Mouse (Mus musculus): ENCODE measurements around the gene Limch1. TPM values are rescaled to one million over a fixed set of nuclear protein-coding genes. Genes with fewer than 3 reads are reported as not detected.
A peak's percentile ranks its signal among the peaks of the same experiment; 100 is the strongest.

The Limch1 gene
- total RNA-seq, 2 experiments from 2014 or later: not detected

DNA sequence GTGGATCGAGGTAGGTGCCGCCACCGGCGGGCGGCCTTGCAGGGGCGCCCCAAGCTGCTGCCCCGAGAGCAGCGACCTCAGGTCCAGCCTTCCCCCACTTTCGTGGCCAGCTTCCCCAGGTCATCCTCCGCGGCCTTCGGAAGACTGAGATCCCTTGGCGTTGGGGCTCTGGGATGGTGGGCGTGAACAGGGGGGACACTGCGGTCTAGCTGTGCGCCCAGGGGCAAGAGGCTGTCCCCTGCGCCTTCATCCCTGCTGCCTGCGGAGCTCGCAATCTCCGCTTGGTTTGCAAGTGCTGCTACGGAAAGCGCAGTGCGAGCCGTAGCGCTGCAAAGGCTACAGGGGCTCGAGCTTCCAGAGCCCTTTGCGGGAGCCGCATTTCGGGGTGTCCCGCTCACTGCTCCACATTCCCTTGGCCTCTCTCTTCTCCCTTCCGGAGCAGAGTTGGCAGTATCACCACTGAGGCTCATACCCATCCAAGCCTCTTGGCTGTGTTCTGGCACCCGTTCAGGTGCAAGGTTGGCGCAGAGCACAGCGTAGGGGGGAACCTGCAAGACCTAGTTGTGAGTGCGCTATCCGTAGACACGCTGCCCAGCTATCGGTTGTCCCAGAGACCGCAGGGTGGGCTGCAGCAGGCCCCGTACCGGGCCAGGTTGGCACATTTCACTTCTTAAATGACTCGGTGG is 512 bp downstream of the Limch1 start:
- peak; percentile 26; the same call in 1 of the 2 replicates for ATAC-seq (replicated peaks; ENCODE audit: poor library complexity)

DNA sequence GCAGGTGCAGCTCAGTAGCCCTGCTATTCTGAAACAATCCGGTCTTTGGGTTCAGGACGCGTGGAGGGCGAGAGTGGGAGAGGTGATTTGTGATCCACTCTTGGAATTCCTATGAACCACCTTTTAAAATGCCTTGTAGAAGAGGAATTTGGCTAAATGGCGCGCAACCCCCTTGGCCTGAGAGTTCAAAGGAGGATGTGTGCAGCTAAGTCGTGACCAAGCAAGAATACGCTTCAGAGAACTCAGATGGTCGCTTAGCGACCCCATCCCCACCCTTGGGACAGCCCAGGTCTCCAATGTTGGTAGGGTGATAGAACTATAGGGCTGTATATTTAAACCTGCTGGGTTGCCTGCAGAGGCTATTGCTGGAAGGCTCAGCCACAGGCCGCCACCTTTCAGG is 1.1 kb downstream of the Limch1 start:
- no peak for ATAC-seq (replicated peaks; ENCODE audit: poor library complexity)

DNA sequence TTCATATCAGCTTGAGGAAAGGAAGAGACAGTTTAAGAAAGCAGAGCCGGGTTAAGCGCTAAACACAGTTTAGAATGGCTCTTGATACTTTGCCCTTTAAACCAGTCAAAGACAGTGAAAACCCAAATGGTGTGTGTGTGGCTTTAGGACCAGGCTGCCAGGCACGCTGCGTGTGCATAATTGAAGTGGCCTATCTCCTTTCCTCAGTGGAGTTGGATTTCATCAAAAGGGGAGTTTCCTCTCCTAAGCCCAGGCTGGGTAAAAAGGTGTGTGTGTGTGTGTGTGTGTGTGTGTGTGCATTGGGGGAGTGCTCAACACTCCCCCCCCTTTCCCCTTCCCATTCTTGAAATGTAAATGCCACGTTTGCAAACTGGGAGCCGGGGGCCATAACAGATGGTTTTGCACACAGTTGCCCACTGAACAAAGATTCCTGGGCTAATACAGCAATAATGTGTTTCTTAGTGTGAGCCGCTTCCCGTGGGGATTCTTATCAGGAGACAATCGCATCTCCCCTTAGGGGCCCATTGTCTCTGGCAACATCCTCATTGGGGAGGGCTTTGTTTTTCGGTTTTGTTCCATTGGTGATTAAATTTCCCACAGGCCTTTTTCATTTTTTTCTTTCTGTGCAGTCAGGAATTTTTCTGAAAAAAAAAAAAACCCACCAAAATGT is 2.3 kb downstream of the Limch1 start:
- ATAC-seq (replicated peaks; ENCODE audit: poor library complexity): no peak

DNA sequence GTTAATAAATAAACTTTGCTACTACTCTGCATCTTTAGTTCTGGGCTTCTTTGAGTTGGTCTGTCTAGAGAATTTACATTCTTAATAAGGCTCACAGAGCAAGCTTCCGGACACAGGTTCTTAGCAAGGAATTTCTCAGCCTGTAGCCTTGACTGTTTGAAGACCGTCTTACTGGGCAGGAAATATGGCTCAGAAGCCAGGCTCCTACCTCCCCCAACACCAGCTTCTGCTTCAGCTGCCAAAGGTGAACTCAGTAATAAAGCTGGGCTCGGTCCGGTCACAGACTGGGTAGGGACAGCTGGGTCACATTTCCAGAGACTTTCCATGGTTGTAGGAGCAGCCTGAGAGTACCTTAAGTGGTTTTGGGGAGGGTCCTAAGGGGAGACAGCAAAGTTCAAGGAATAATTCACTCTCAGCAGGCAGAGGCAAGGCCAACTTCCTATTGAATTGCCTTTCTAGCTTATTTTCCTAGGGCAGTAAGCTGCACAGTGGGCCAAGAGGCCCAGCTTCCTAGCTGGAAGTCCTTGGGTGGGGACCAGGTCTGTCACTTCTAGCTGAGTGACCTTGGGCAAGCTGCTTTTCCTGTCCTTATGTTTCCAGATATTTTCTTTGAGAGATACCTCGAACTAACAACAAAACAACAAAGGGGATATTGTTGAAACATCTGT is 3.0 kb downstream of the Limch1 start:
- ATAC-seq (replicated peaks; ENCODE audit: poor library complexity): no peak

DNA sequence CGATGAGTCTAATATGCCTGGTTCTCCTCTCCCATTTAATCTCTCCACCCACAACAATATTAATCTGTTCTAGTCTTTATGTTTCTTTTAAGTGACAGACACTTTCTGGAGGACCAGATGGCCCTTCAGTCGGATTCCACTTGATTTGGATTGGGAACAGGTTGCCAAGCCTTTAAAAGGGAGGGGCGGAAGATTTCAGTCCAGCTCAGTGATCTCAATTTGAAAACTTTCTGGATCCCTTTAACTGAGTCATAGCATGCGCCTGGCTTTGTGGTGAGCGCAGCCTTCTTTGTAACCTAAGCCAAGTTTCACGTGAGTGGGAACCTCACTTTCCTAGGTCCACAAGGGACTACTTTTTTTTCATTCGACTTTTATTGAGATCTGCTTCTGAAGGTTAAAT is 5.0 kb downstream of the Limch1 start:
- ATAC-seq (replicated peaks; ENCODE audit: poor library complexity): no peak

DNA sequence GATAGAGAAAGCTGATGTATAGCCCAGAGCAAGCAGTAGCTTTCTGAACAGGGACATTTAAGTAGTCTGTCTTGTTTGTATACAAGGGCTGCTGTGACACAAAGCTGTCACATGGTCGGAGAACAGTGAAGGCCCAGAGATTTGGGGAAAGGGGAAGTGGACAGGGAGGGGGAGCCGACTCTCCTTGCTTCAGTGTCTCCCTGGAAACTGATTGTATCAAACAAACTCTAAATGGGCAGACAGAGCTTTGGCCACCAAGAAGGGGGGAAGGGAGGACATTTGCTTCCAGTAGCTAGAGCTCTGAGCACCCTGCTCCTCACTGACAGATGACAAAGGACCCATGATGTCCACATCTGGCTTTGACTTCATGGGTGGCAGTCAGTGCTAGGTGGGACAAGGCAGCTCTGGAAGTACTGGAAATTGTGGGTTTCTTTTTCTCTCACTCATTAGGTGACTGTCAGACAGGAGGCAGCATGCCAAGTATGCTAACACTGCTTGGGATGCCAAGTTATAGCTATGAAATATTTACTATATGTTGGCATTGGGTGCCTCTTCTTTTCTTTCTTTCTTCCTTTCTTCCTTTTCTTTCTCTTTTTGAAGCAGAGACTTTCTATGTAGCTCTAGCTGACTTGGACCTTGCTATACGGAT is 5.8 kb downstream of the Limch1 start:
- ATAC-seq (replicated peaks; ENCODE audit: poor library complexity): peak; percentile 29; the same call in 1 of the 2 replicates

DNA sequence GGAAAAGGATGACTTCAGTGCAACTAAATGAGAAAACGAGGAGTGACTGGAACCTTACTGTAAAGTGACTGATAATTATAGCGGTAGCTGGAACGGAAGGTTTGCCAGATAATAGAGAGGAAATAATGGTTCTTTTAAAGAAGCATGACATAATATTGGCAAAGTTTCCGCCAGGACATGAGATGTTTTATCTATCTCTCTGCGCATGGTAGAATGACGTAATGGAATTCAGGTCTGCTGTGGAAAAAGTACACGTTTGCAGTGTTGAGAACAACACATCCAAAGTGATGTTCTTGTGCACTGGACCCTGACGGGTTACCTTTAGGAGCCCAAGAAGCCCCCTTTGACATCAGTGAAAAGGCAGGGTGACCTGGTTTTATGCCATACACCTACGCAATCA is 8.0 kb downstream of the Limch1 start:
- no peak for ATAC-seq (replicated peaks; ENCODE audit: poor library complexity)

DNA sequence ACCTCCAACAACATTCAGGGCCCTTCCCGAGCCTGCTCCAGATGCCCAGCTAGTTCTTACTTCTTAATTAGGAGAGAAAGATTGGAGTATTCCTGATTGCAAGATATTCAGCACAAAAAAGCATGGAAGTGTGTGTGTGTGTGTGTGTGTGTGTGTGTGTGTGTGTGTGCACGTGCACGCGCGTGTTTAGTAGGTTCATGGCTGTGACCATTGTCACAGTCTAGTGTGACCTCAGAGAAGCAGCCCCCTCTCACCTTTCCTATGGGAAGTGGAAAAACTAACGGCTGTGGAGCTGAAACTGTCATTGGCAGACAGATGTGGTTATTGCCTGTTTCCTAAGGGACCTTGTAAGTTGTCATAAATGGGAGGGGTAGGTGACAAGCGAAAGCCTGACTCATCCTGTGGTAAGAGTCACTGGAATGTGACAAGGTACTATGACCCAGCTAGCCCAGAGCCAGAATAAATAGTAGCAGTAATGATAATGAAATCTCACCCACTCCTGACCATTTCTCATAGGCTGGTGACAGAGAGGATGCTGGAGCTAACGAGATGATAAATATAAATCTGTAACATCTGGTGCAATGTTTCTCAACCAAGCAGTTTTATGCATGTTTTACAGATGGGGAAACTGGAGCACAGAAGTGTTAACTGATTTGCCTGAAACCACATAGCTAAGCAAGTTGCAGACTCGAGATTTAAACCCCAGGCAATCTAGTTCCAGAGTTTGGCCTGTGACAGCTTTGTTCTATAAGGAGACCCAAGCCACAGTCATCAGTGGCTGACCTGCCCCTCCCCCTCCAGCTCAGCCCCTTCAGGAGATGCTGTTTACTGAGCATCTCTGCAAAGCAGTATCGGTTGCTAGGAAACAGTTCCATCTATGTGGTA is 11.4 kb downstream of the Limch1 start:
- no peak for ATAC-seq (replicated peaks; ENCODE audit: poor library complexity)

DNA sequence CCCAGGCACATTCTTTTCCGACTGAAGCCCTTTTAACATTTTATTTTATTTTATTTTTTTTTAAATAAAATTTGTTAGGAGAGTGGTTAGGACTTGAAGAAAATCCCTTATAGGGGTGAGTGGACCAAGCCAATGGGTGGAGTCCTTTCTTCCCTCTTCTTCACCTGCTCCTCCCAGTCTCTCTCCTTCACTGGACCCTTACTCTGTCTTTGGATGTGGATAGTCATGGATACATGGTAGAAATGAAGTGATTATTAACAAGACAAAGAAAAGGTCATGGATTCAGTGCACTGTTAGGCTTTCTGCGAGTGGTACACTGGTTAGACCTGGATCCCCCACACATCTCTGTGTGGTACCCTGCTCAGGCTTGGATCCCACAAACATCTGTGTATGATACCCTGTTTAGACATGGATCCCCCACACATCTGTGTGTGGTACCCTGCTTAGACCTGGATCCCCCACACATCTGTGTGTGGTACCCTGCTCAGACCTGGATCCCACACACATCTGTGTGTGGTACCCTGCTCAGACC is 12.1 kb downstream of the Limch1 start:
- ATAC-seq (replicated peaks; ENCODE audit: poor library complexity): no peak

DNA sequence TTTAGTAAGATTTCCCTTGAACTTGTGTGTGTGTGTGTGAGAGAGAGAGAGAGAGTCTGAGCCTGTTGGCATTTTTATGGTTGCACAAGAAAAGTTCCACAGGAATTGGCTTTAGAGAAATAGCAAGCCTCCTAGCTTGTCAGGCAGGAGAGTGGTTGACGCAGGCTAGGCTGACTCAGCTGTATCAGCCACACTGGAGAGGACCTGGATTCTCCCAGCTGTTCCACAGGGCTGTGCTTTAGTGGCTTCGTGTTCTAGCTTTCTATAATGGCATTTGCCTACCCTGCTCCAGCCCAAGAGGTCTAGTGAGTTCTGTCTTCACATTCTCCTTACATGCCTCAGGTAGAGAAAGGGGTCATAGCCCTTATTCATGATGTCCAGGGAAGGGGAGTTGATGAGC is 13.7 kb downstream of the Limch1 start:
- ATAC-seq (replicated peaks; ENCODE audit: poor library complexity): no peak

DNA sequence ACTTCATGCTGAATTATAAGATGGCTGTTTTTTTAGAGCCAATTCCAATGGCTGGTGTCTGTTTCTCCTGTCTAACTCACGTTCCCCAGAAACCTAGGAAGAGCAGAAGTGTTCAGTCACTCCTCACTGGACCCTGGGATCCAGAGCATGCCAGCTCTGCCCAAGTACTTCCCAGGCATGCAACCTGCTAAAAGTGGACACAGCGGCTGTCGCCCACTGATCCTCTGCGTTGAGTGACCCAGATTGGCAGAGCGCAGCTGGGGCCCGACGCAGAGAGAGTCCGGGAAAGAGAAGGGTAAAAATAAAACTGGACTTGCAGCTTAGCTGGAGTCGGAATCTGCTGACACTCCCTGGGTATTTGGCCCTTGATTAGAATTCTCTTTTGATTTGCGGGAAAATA is 15.1 kb downstream of the Limch1 start:
- ATAC-seq (replicated peaks; ENCODE audit: poor library complexity): no peak

DNA sequence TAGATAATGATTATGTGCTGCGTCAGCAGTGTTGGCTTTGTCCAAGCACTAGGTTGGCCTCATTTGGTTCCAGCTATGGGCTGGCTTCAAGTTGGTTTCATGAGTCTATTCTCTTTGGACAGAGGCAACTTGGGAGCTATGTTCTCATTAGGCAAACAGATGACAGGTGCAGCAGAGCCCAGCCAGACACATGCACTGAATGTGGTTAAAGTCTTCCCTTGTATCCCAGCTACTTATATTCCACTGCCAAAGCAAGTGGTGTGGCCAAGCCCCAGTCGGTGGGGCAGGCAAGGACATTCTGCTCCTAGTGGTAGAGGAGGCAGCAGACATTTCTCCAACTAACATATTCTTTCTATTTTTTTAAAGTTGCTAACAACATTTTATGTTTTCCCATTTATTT is 16.4 kb downstream of the Limch1 start:
- ATAC-seq (replicated peaks; ENCODE audit: poor library complexity): no peak

DNA sequence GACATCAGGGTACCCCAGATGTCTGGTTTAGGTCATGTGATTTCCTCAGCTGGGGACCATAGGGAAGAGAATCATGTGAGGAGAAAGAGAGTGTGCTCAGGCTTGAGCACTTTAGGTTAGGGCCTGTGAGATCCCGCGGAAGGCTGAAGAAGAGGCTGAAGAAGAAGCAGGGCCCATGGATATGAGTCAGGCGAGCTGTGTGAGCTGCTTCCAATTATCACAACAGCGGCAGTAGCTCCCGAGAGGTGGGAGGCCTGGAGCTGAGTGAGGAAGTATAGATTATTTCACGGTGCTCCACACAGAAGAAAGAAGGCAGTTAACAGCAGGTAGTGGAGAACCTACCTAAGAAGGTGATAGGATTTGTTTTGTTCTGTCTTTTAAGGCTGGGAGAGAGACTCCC is 18.5 kb downstream of the Limch1 start:
- ATAC-seq (replicated peaks; ENCODE audit: poor library complexity): no peak

DNA sequence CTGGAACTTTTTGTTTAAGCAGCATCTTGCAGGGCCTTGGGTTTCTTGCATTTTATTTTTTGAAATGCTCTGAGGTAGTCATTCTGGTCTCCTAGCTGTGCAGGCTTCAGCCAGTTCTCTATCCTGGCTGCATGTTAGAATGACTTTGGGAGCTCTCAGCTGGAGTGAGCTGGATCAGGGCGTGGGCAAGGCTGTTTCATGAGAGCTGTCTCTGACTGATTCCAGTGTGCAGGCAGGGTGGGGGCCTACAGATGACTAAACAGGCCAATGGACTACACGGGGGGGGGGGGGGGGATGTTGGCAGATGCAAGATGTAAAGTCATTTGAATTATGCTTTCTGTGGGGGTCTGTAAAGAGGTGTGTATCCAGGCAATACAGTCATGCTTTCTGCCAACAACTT is 20.3 kb downstream of the Limch1 start:
- no peak for ATAC-seq (replicated peaks; ENCODE audit: poor library complexity)

DNA sequence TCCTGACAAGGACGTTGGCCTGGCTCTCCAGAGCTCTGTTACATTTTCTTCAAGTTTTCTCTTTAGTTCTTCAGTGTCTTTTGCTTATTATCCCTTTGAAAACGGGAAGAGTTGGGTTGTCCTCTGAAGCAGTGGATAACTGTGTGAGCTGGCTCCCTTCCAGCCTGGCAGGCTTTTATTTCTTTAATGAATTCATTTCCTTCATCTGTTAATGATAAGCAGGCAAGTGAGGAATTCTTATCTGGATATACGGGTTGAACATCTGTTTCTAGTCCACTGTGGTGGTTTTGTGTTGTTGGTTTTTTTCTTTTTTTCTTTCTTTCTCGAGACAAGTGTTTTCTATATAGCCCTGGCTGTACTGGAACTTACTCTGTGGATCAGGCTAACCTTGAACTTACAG is 22.4 kb downstream of the Limch1 start:
- peak; percentile 81 for ATAC-seq (replicated peaks; ENCODE audit: poor library complexity)

DNA sequence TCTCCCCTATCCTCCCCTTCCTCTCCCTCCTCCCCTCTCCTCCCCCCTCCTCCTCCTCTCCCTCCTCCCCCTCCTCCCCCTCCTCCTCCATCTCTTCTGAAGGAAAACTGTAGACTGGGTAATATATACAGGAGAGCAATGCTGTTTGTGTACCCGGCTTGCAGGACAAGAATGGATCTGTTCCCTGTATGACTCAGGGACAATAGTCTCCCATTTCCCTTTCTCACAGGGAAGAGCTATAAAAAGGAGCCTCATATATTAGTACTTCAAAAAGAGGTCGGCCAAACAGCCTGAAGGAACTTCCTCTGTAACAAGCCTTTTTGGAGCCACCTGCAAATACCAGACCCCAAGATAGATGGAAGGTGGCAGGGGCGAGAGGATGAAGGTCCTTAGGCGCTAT is 23.4 kb downstream of the Limch1 start:
- ATAC-seq (replicated peaks; ENCODE audit: poor library complexity): no peak

DNA sequence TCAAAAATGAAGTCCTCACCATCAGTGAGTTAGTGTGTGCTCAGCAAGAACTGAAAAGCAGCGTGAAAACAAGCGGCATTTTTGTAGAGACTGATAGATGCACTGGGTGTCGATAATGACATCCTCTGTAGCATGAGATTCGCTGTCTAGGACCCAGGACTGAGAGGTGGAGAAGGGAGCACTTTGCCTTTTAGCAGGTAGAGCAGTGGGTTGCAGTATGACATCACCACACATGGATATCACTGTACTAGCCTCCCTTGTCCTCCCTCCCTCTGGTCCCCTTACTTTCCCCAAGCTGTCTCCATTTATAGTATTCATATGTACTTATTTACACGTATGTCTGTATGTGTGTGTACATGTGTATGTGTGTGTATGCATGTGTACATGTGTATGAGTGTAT is 23.9 kb downstream of the Limch1 start:
- ATAC-seq (replicated peaks; ENCODE audit: poor library complexity): no peak

DNA sequence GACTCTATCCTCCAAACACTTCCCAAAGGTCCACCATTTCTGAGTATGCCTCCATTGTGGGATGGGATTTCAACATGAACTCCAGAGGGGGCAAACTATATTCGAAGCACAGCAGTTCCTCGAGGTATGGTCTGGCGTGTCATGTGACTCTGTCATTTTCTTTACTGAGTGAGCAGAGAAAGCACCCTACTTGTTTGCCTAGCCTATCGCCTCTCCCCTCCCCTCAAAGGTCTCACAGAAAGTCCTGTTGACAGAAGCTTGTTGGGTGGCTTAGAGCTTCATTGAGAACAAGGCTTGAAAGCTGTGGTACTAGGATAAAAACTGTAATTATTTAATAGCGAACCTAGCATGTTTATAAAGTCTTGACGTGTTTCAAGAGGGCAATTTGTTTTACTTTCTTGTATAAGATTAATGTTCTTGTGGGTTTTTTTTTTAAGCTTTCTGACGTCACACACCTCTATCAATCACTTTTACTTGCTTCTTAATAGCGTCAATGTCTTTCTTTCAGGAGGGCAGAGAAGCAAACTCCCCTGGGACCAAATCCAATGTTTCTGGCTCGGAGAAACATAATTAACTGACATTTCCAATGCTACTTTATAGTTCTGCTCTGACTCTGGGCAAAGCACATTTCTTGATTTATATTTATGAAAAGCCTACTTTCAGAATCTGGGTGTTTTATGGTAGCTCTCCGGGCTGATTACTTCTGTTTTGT is 32.5 kb downstream of the Limch1 start:
- ATAC-seq (replicated peaks; ENCODE audit: poor library complexity): no peak

DNA sequence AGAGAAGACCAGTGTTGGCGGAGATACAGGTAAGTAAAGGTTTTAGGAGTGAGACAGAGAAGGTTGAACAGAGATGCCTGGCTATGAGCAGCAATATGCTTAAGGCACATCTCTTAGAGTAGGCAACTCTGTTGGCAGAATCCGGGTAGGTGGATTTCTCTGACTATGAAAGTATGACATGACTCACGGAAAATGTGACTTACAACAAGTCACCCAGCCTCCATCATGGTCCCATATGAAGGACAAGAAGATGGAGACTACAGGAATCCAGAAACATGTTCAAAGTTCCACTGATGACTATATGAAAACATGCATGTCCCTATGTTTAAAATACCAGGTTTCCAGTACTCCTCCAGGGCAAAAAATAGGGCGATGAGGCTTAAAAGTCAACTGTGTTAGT is 34.7 kb downstream of the Limch1 start:
- no peak for ATAC-seq (replicated peaks; ENCODE audit: poor library complexity)

DNA sequence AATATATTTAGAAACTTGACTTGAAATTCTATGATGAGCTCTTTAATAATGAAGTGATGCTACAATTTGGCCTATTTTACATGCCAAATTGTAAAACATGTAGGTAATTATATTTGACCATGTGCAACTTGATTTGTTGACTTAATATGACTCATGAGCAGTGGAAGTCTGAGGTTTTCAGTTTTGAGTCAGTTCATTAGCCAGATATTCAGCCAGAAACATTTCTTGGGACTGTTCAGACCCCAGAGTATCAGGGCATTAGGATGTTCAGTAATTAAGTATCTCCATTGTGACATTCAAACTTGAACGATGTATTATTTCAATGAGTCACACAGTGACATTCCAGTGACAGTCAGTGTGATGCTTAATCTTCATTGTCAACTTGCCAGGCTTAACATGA is 35.9 kb downstream of the Limch1 start:
- no peak for ATAC-seq (replicated peaks; ENCODE audit: poor library complexity)
